Mouse (Mus musculus): ENCODE data around the gene Ifit2. TPM values are rescaled to one million over a fixed set of nuclear protein-coding genes. Genes with fewer than 3 reads are reported as not detected.

The Ifit2 gene
- under 1 TPM; 0.62 to 0.85 TPM for total RNA-seq (2021)
- long read RNA-seq, experiment 1, partial matches to known transcripts = 2 of 2 reads
- long read RNA-seq, experiment 1, other reads (novel, unspliced or antisense) = 0 of 2 reads
- long read RNA-seq, experiment 2 = 0 reads

- DNase-seq (ENCODE audit: low spot score) = peak; percentile 68
Observed at GRCm38 (mm10) chr19:34550534-34551223, at the start of gene Ifit2. Gene Ifit2 (plus strand): TSS chr19:34550694.

GRCm38 (mm10) chr19:34500763-34501162 is 49.7 kb upstream of the Ifit2 start:
- DNase-seq (ENCODE audit: low spot score) = peak; percentile 75

GRCm38 (mm10) chr19:34505161-34505721 is 45.3 kb upstream of the Ifit2 start:
- DNase-seq (ENCODE audit: low spot score) = no peak

- DNase-seq (ENCODE audit: low spot score) = no peak
Observed at GRCm38 (mm10) chr19:34510717-34511116, 39.8 kb upstream of the Ifit2 start.

GRCm38 (mm10) chr19:34511528-34511927 is 39.0 kb upstream of the Ifit2 start:
- DNase-seq (ENCODE audit: low spot score) = no peak

- no peak for DNase-seq (ENCODE audit: low spot score)
Observed at GRCm38 (mm10) chr19:34515681-34516080, 34.8 kb upstream of the Ifit2 start.

GRCm38 (mm10) chr19:34516346-34516745 is 34.1 kb upstream of the Ifit2 start:
- no peak for DNase-seq (ENCODE audit: low spot score)

- no peak for DNase-seq (ENCODE audit: low spot score)
Observed at GRCm38 (mm10) chr19:34517197-34517596, 33.3 kb upstream of the Ifit2 start.

- no peak for DNase-seq (ENCODE audit: low spot score)
Observed at GRCm38 (mm10) chr19:34517812-34518594, 32.5 kb upstream of the Ifit2 start.

- DNase-seq (ENCODE audit: low spot score) = no peak
Observed at GRCm38 (mm10) chr19:34518786-34519185, 31.7 kb upstream of the Ifit2 start.

GRCm38 (mm10) chr19:34519646-34520045 is 30.8 kb upstream of the Ifit2 start:
- DNase-seq (ENCODE audit: low spot score) = no peak

GRCm38 (mm10) chr19:34520051-34520450 is 30.4 kb upstream of the Ifit2 start:
- no peak for DNase-seq (ENCODE audit: low spot score)

GRCm38 (mm10) chr19:34521361-34521760 is 29.1 kb upstream of the Ifit2 start:
- DNase-seq (ENCODE audit: low spot score) = no peak

GRCm38 (mm10) chr19:34521978-34522377 is 28.5 kb upstream of the Ifit2 start:
- no peak for DNase-seq (ENCODE audit: low spot score)

- no peak for DNase-seq (ENCODE audit: low spot score)
Observed at GRCm38 (mm10) chr19:34523106-34523725, 27.3 kb upstream of the Ifit2 start.

- DNase-seq (ENCODE audit: low spot score) = no peak
Observed at GRCm38 (mm10) chr19:34524646-34525045, 25.8 kb upstream of the Ifit2 start.

GRCm38 (mm10) chr19:34526321-34526923 is 24.1 kb upstream of the Ifit2 start:
- no peak for DNase-seq (ENCODE audit: low spot score)

GRCm38 (mm10) chr19:34526941-34527682 is 23.4 kb upstream of the Ifit2 start, which contains the start of gene Lipa:
Gene Lipa (minus strand): TSS chr19:34527474.
- peak; percentile 96 for DNase-seq (ENCODE audit: low spot score)

GRCm38 (mm10) chr19:34532061-34532751 is 18.3 kb upstream of the Ifit2 start:
- no peak for DNase-seq (ENCODE audit: low spot score)

GRCm38 (mm10) chr19:34539422-34539821 is 11.1 kb upstream of the Ifit2 start:
- no peak for DNase-seq (ENCODE audit: low spot score)

All from gastrocnemius, adult 18-20 months (tissue).